Mouse (Mus musculus): ENCODE data around the gene Gm6169.

GRCm38 (mm10) chr13:97095726-97096125 is 3.3 kb downstream of the Gm6169 start:
- TF ChIP-seq MAX (IDR thresholded peaks at IDR 0.05; ENCODE audit: low read depth) (no peak), USF1 (IDR thresholded peaks at IDR 0.05; ENCODE audit: low read depth) (no peak), POLR2A (IDR thresholded peaks at IDR 0.05; ENCODE audit: insufficient read length, low read depth) (no peak), POLR2AphosphoS2 (IDR thresholded peaks at IDR 0.05; ENCODE audit: insufficient read length, low read depth) (no peak), MYOG (IDR thresholded peaks at IDR 0.05; ENCODE audit: control insufficient read depth in 1 of 3, insufficient read depth in 1 of 3, insufficient read length in 2 of 3, low read depth in 2 of 3) (no peak), SRF (IDR thresholded peaks at IDR 0.05; ENCODE audit: control insufficient read depth, insufficient read length, low read depth) (no peak), CEBPB (IDR thresholded peaks at IDR 0.05; ENCODE audit: insufficient read depth, poor library complexity, severe bottlenecking) (no peak), E2F4 (IDR thresholded peaks at IDR 0.05; ENCODE audit: insufficient read depth) (no peak)
